Mouse (Mus musculus) limb, embryonic 10.5 days (tissue): Measurements from ENCODE around the gene Mrgprx2. TPM values are rescaled to one million over a fixed set of nuclear protein-coding genes. Genes with fewer than 3 reads are reported as not detected.
"Not testable (repeated sequence)": the region's sequence is repeated elsewhere in the genome, so short reads cannot be mapped to it uniquely, and the experiment has no call there.

Source experiments
- DNase-seq: peaks from one replicate; pipeline ENCODE4 v3.0.0-alpha.2; 2017; ENCODE audit warnings: low spot score
- H3K27ac ChIP-seq: fragments of 300-500 bp; sonication (generic); 2 replicates; pipeline ENCODE4 v1.5.1; 2016; ENCODE audit warnings: mild to moderate bottlenecking
- H3K27me3 ChIP-seq: fragments of 300-500 bp; sonication (generic); 2 replicates; pipeline ENCODE4 v1.6.1; 2016; ENCODE audit warnings: low read depth, mild to moderate bottlenecking; ENCODE audit not compliant: poor library complexity, severe bottlenecking
- H3K36me3 ChIP-seq: fragments of 300-500 bp; sonication (generic); 2 replicates; pipeline ENCODE4 v1.6.1; 2016; ENCODE audit warnings: mild to moderate bottlenecking, moderate library complexity
- H3K4me1 ChIP-seq: fragments of 300-500 bp; sonication (generic); 2 replicates; pipeline ENCODE4 v1.6.1; 2016
- H3K4me3 ChIP-seq: fragments of 300-500 bp; sonication (generic); 2 replicates; pipeline ENCODE4 v1.5.1; 2016; ENCODE audit warnings: mild to moderate bottlenecking, moderate library complexity
- H3K9me3 ChIP-seq: fragments of 300-500 bp; sonication (generic); replicated peaks from 2 replicates; pipeline ENCODE4 v1.6.1; 2016; ENCODE audit warnings: mild to moderate bottlenecking
- WGBS: fragments of 180-500 bp; shearing (Covaris S2); methylation state at CpG from one replicate; pipeline ENCODE4 v1.1.7; 2016; 5-methylcytosine and 5-hydroxymethylcytosine counted together
- polyA plus RNA-seq: library from polyadenylated mRNA; unstranded; fragments of >200 nt; fragmentation: Nextera tagmentation; extraction: Ambion mirVana; gene quantifications from 2 replicates; pipeline ENCODE4 v1.2.1, GENCODE M21; 2016

Mrgprx2 gene
- polyA plus RNA-seq, result not detected in 2 replicates

GRCm38 (mm10) chr7:48499221-48499620 is at the start of gene Mrgprx2:
Gene Mrgprx2, minus strand, starts transcription at chr7:48499321.
- Histone ChIP-seq H3K27ac (no peak within 1 kb of the TSS), H3K4me1 (no peaks in the 10 kb centered on the region), H3K27me3 (no peaks in the 10 kb centered on the region), H3K4me3 (no peak within 1 kb of the TSS), H3K9me3 (no peaks in the 10 kb centered on the region; the same call in 1 of the 2 replicates), H3K36me3 (no peaks in the 10 kb centered on the region)
- DNase-seq, result no peak

- Histone ChIP-seq H3K27ac (no peak within 1 kb of the TSS), H3K27me3 (no peaks in the 10 kb centered on the region), H3K9me3 (peaks cover 5% of the 10 kb centered on the region; the same call in 1 of the 2 replicates), H3K4me3 (no peak within 1 kb of the TSS), H3K4me1 (no peaks in the 10 kb centered on the region), H3K36me3 (no peaks in the 10 kb centered on the region)
- no peak for DNase-seq
- WGBS, result 86% methylated on average over 3 of the region's 3 CpGs
Observed at GRCm38 (mm10) chr7:48456242-48456641, 42.9 kb downstream of the Mrgprx2 start, which contains the start of gene Mrgprb1. Gene Mrgprb1, minus strand, starts transcription at chr7:48456342.

- no peaks in the 10 kb centered on the region for H3K4me1 ChIP-seq
- no peaks in the 10 kb centered on the region for H3K27me3 ChIP-seq
- DNase-seq, result no peak
- H3K27ac ChIP-seq, result no peak overlapping the region
- no peaks in the 10 kb centered on the region for H3K36me3 ChIP-seq
- no peak overlapping the region for H3K4me3 ChIP-seq
- WGBS, result 59% methylated on average over 3 of the region's 3 CpGs
- H3K9me3 ChIP-seq, result no peaks in the 10 kb centered on the region; the same call in 1 of the 2 replicates
Observed at GRCm38 (mm10) chr7:48436581-48436980, 62.5 kb downstream of the Mrgprx2 start.

- not testable (repeated sequence) for DNase-seq, H3K36me3 ChIP-seq, H3K9me3 ChIP-seq, H3K27ac ChIP-seq, H3K4me3 ChIP-seq, H3K4me1 ChIP-seq, H3K27me3 ChIP-seq
- WGBS, result 81% methylated on average over 3 of the region's 3 CpGs
Observed at GRCm38 (mm10) chr7:48435936-48436335, 63.2 kb downstream of the Mrgprx2 start.

Other genes starting within 250 kb of the Mrgprx2 start
- gene Mrgprb8, start 110.8 kb downstream of the Mrgprx2 start, polyA plus RNA-seq, result not detected in 2 replicates
- gene Mrgprb1, start 43.0 kb downstream of the Mrgprx2 start, polyA plus RNA-seq, result not detected in 2 replicates
- not detected in 2 replicates for gene Mrgprb2, start 58.8 kb upstream of the Mrgprx2 start, polyA plus RNA-seq
- gene Mrgprb3, start 144.5 kb upstream of the Mrgprx2 start, polyA plus RNA-seq, result not detected in 2 replicates